Mouse (Mus musculus): ENCODE results near the gene Espnl.

The Espnl gene

DNA sequence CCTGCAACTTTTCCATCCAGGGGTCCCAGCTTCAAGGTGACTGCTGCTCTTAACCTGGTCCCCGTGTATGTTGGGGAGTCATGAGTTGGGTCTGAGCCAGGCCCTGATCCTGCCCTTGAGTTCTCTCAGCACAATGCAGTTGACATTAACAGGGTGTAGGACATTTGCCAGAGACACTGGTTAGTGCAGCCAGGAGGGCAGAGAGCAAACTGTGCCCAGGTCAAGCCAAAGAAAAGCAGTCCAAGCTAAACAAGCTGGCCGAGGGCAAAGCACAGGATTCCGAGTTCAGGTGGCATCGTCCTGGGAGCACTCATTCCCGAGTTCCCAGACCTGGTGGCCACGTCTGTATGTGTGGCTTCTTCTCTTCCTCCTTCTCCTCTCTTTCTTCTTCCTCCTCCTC is 4.2 kb upstream of the Espnl start:
- DNase-seq (ENCODE audit: low spot score) = no peak

- no peak for DNase-seq (ENCODE audit: low spot score)
Observed at GRCm38 (mm10) chr1:91324646-91325045, 2.8 kb downstream of the Espnl start.

DNA sequence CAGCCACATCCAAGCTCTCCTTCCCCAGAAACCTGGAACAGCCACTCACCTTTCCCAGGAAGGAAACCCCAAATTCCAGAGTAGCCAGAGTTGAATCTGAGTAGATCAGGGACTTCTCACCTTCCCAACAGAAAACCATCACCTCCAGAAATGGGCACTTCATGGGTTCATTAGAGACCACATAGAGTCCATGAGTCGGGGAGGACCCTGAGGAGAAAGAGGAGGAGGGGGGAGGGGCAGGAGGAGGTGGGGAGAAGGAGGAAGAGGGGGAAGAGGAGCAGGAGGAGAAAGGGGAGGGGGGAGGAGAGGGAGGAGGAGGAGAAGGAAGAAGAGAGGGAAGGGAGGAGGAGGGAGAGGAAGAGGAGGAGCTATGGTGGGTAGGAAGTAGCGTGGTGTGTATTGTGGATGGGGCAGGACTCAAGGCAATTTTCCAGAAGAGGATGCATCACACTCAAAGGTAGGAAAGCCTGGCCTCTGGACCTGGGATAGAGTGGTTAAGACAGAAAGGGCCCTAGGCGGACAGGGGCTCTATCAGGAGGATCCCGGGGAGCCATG is 3.7 kb downstream of the Espnl start:
- DNase-seq (ENCODE audit: low spot score) = no peak

DNA sequence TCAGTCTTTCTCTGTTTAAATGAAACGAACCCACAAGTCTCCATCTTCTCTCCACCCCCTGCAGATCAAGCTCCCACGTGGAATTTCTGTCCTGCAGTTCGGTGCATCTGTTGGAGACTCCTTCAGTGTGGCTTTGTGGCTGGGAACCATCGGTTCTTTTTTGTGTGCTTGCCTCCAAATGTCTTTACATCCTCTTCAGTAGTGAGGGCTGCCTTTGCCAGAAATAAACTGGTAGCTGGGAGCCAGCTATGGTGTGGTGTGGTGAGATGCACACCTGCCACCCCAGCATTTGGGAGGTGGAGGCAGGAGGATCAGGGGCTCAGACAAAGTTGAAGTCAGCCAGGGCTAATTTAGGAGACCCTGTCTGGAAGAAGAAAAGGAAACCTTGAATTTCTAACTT is 10.2 kb downstream of the Espnl start:
- no peak for DNase-seq (ENCODE audit: low spot score)

GRCm38 (mm10) chr1:91333582-91333981 is 11.7 kb downstream of the Espnl start:
- no peak for DNase-seq (ENCODE audit: low spot score)

DNA sequence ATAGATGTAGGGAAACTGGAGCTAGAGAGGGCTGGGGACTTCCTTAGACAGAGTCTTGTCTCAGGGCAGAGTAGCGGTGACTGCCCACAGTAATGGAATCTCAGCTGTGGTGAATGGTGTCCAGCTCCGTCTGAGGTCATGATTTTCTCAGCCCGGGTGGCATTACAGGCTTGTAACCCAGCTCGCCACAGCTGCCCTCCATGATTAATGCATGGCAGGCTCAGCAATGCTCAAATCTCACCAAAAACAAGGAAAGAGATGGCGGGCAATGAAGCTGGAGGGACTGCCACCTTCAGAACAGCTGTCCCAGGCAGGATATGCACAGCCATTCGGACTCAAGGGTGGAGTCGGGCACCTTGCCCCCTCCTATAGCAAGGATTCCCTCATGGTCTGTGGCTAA is 15.5 kb downstream of the Espnl start:
- DNase-seq (ENCODE audit: low spot score) = no peak

DNA sequence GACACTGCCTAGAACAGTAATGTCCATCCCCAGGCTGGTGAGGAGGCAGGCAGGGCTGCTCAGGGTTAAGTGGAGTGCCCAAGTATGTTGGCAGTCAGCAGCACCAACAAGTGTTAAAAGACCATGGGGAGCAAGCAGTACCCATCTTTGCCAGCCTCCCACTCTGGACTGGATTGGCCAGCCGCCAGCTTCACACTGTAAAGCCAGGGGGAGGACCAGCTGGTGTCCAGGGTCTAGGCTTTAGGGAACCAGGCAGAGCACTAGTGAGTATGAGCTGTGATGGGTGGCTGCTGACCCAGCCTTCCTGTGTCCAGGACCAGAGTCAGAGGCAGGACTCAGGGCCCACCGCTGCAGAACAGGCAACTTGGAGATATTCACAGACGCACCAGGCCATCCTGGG is 22.1 kb downstream of the Espnl start:
- no peak for DNase-seq (ENCODE audit: low spot score)

- DNase-seq (ENCODE audit: low spot score) = no peak
Observed at GRCm38 (mm10) chr1:91344921-91345685, 23.2 kb downstream of the Espnl start.

DNA sequence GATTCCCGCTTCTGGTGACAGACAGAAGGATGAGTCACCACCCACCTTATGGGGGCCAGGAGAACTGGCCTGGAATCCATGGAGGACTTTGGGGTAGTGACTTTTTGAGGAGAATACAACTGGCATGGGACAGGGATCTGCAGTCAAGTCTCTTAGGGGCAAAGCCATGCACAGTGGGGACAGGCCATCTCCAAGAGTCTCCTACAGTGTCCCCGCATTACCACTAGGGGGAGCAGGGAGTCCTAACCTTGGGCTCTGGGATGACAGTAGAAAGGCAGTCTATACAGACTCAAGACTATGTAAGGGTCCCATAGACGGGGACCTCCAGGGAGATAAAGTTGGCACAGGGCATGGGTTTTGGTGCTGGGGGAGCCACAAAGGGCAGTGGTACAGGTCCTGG is 25.0 kb downstream of the Espnl start:
- peak; percentile 49 for DNase-seq (ENCODE audit: low spot score)

DNA sequence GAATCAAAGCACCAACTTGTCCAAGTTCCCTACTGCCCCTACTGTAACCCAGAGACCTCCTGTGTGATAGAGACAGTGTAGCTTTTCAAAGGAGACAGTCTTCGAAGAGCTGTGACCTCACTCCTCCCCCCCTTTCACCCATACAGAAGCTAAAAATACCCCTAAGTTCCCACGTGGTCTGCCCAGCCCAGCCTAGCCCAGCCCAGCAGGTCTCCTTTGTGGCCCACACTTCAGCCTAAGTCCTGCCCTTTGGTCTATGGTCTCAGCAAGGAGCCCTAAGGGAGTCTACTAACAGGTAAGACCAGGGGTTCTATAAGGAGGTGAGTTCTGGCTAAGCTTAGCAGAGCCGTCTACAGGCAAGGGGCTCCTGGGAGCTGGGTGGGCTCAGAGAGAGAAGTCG is 29.0 kb downstream of the Espnl start, which contains the start of gene Klhl30:
Klhl30 (plus strand) TSS at position 176 of the 400 bp plus-strand sequence.
- DNase-seq (ENCODE audit: low spot score) = no peak

DNA sequence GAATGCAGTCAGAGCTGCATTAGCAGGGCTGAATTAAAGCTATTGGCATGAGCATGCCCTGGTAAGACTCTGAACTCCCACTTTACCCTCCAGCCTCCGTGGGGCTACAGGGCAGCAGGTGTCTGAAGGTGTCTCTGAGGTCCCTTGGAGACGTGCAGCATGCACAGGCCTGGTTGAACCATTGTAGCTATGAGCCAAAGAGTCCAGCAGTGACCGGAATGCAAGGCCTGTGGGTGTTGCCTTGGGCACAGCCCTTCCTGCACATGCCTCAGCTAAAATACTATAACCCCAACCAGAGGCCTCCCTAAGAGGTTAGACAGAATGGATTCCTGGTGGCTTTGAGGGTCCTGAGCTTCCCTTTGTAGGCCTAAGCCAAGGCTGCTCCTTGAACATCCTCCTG is 29.4 kb downstream of the Espnl start:
- no peak for DNase-seq (ENCODE audit: low spot score)

- no peak for DNase-seq (ENCODE audit: low spot score)
Observed at GRCm38 (mm10) chr1:91352277-91352676, 30.4 kb downstream of the Espnl start.

GRCm38 (mm10) chr1:91356105-91356504 is 34.2 kb downstream of the Espnl start:
- DNase-seq (ENCODE audit: low spot score) = no peak

- DNase-seq (ENCODE audit: low spot score) = no peak
Observed at GRCm38 (mm10) chr1:91362113-91362512, 40.2 kb downstream of the Espnl start.

DNA sequence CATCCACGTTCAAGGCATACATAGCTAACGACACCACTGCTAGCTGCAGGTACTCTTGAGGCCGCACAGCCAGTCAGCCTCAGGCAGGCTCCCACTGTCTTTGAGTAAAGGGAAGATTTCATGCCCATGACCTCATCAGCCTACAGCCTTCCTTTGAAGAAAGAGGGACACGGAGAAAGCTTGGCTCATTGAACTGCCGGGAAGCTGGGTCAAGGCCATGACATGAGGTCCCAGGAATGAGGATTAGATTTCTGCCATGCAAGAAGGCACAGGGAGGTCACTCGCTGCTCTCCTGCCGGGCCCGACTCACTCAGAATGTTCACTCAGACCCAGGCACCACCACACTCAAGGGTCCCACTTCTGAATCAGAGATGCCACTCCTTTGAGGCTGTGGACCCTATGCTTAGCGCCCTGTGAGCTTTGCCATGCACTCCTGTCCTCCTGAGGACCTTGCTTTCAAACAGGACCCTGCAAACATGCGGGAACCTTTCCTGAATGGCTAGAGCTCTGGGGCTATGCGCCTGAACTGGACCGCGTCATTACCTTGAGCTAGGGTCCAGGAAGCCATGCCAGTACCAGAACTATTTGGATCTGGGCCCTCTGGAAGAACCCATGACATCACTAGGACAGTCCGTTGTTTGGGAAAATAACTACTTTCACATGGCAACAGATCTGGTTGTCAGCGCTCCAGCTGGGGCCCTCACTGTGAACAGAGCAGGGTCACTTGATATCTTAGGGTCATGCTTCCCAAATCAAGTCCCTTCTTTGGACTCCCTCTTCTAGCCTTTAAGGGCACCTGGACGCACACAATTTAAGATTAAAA is 43.2 kb downstream of the Espnl start:
- DNase-seq (ENCODE audit: low spot score) = no peak

DNA sequence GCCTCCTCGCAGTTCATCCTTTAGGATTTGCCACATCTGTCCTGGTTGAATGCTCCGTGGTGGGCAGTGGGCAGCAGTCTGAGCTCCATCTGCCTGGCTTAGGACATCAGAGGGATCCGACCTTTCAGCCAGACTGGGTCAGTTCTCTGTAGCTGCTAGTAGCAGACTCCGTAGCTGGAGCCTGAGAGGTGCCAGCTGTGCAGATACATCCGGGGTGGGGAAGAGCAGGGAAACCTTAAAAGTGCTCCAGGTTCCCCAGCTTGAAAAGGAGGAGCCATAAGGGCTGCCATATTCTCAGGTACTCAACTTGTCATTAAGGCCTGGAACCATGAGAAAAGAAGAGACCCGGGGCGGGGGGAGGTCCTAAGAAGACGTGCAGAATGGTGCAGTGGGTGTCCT is 43.9 kb downstream of the Espnl start:
- no peak for DNase-seq (ENCODE audit: low spot score)

DNA sequence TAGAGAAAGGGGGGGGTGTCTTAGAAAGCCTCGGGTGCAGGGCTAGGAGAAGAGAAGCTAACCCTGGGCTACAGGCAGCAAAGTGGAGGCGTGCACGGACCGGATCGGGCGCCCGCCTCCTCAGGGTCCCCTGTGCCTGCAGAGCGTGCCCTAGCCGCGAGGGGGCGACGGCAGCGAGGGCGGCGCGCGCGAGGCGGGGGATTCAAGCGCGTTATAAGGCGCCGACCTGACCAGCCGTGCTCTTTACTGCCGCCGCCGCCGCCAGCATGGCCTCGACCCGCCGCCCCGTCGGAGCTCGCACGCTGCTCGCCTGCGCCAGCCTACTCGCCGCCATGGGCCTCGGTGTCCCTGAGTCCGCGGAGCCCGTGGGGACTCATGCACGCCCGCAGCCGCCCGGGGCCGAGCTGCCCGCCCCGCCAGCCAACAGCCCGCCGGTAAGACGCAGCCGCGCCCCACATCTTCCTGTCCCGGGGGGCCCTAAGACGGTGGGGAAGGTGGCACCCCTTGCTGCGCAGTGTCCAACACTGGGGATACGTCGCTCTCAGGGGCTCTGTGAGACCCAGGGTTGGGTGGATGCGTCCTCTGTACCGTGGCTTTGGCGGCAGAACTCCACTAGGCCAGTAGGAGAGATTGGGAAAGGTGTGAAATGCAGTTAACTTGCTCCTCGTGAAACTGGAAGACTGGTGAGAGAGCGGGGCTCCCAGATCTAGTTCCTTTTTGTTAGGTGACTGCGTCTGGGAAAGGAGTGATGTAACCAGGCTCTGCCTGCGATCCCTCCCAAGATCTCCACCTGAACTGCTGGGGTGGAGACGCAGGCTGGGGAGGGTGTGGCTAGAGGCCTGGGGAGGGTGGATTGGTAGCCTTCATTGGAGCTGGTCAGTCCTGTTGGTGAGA is 44.6 kb downstream of the Espnl start, which contains the start of gene Erfe:
Erfe (plus strand) TSS at position 216 of the 894 bp plus-strand sequence.
- peak; percentile 72 for DNase-seq (ENCODE audit: low spot score)

- no peak for DNase-seq (ENCODE audit: low spot score)
Observed at GRCm38 (mm10) chr1:91367295-91367694, 45.4 kb downstream of the Espnl start.

- DNase-seq (ENCODE audit: low spot score) = no peak
Observed at GRCm38 (mm10) chr1:91369408-91369807, 47.5 kb downstream of the Espnl start.

DNA sequence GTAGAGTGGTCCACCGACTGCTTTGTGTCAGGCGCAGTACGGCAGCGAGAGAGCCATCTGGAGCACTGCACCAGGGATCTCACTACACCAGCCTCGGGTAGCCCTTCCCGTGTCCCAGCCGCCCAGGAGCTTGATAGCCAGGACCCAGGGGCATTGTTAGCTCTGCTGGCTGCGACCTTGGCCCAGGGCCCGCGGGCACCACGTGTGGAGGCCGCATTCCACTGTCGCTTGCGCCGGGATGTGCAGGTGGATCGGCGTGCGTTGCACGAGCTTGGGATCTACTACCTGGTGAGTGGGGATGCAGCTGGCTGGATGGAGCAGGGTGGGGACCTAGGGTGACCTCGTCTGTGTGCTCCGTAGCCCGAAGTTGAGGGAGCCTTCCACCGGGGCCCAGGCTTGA is 48.2 kb downstream of the Espnl start:
- DNase-seq (ENCODE audit: low spot score) = no peak

- no peak for DNase-seq (ENCODE audit: low spot score)
Observed at GRCm38 (mm10) chr1:91373414-91373835, 51.5 kb downstream of the Espnl start.

Data from T-cell, adult 2 months (primary cell).